ENCODE assay signal across 8 mouse cellular contexts in genomic region chr11:115564961-115565360, GRCm38 (mm10). TPM values are rescaled to one million over a fixed set of nuclear protein-coding genes. Genes with fewer than 3 reads are reported as not detected.
A peak's percentile ranks its signal among the peaks of the same experiment; 100 is the strongest.
DNase-seq lines count a peak whose midpoint lies in the region; ATAC-seq and TF ChIP-seq lines count a peak whose summit lies in the region.

No protein-coding gene starts in this region.

- intact Hi-C loops in heart, postnatal 36 days (cut with DNase I), result loop anchor here (2.0 to 5.0 kb wide), 2 partner anchors 28 to 73 kb away; partner anchors contain the start of genes Nt5c and Sumo2

- DNase-seq in heart, postnatal 36 days, result no peak
- no peak for DNase-seq in ES-E14 (ENCODE audit: low read depth, low spot score)
- no peak for DNase-seq in hindbrain, embryonic 10.5 days (ENCODE audit: low spot score)
- no peak for DNase-seq in midbrain, embryonic 10.5 days (ENCODE audit: low spot score)
- no peak for DNase-seq in thymus, postnatal 36 days
- DNase-seq in right cerebral cortex, postnatal 14 days, result no peak
- no peak for DNase-seq in testis, postnatal 14 days (ENCODE audit: low spot score)

- peak overlapping the region; percentile 83 for H3K4me2 ChIP-seq in heart, embryonic 13.5 days

- ATAC-seq in heart, embryonic 13.5 days (ENCODE audit: extremely low read depth, insufficient number of reproducible peaks, low FRiP score, low TSS enrichment), result no peak

- no peak overlapping the region for H3K27ac ChIP-seq in heart, embryonic 13.5 days (replicated peaks)
- H3K27ac ChIP-seq in ES-E14 (ENCODE audit: insufficient read depth, low read depth, low read length, poor library complexity, severe bottlenecking), result no peak overlapping the region
- H3K27ac ChIP-seq in hindbrain, embryonic 10.5 days, result peak overlapping the region; percentile 99
- H3K27ac ChIP-seq in midbrain, embryonic 10.5 days (replicated peaks), result peak overlapping the region; percentile 100

- H3K9ac ChIP-seq in heart, embryonic 13.5 days, result peak overlapping the region; percentile 91
- peak overlapping the region; percentile 92 for H3K9ac ChIP-seq in ES-E14 (ENCODE audit: insufficient read depth, low read depth, low read length, poor library complexity, severe bottlenecking)

- H3K9me3 ChIP-seq in heart, embryonic 13.5 days, result no peaks in the 10 kb centered on the region
- H3K9me3 ChIP-seq in ES-E14 (ENCODE audit: control insufficient read depth, insufficient read depth, low read depth, low read length), result no peaks in the 10 kb centered on the region
- H3K9me3 ChIP-seq in hindbrain, embryonic 10.5 days, result no peaks in the 10 kb centered on the region
- H3K9me3 ChIP-seq in midbrain, embryonic 10.5 days (replicated peaks), result no peaks in the 10 kb centered on the region

- WGBS in heart, embryonic 13.5 days, result 15% methylated on average over 7 of the region's 7 CpGs
- 21% methylated on average over 7 of the region's 7 CpGs for WGBS in hindbrain, embryonic 10.5 days
- WGBS in midbrain, embryonic 10.5 days, result 26% methylated on average over 7 of the region's 7 CpGs

- H3K4me3 ChIP-seq in heart, embryonic 13.5 days, result peak overlapping the region; percentile 93
- H3K4me3 ChIP-seq in ES-E14 (ENCODE audit: insufficient read depth in 1 of 2, low read depth in 1 of 2, low read length in 2 of 2, poor library complexity in 1 of 2, severe bottlenecking in 1 of 2), result peak overlapping the region; percentile 77 to 97
- H3K4me3 ChIP-seq in hindbrain, embryonic 10.5 days, result peak overlapping the region; percentile 93
- peak overlapping the region; percentile 82 for H3K4me3 ChIP-seq in midbrain, embryonic 10.5 days

- H3K27me3 ChIP-seq in heart, embryonic 13.5 days (replicated peaks), result no peaks in the 10 kb centered on the region
- H3K27me3 ChIP-seq in hindbrain, embryonic 10.5 days (ENCODE audit: insufficient read depth, poor library complexity, severe bottlenecking), result no peaks in the 10 kb centered on the region
- no peaks in the 10 kb centered on the region for H3K27me3 ChIP-seq in midbrain, embryonic 10.5 days (ENCODE audit: low read depth, poor library complexity, severe bottlenecking)

- peaks cover 17% of the 10 kb centered on the region for H3K4me1 ChIP-seq in heart, embryonic 13.5 days
- H3K4me1 ChIP-seq in ES-E14 (ENCODE audit: control insufficient read depth in 2 of 2, insufficient read depth in 2 of 2, low read length in 2 of 2, poor library complexity in 1 of 2), result no peaks in the 10 kb centered on the region; a peak in 1 of 4 replicates
- H3K4me1 ChIP-seq in hindbrain, embryonic 10.5 days (replicated peaks), result peaks cover 21% of the 10 kb centered on the region
- H3K4me1 ChIP-seq in midbrain, embryonic 10.5 days, result peaks cover 22% of the 10 kb centered on the region

- H3K36me3 ChIP-seq in heart, embryonic 13.5 days, result peaks cover 43% of the 10 kb centered on the region
- peaks cover 35% of the 10 kb centered on the region for H3K36me3 ChIP-seq in ES-E14 (ENCODE audit: control insufficient read depth, insufficient read depth, low read length, poor library complexity, severe bottlenecking)
- peaks cover 43% of the 10 kb centered on the region for H3K36me3 ChIP-seq in hindbrain, embryonic 10.5 days
- peaks cover 44% of the 10 kb centered on the region for H3K36me3 ChIP-seq in midbrain, embryonic 10.5 days

- in situ Hi-C loops in ES-E14 (cut with MboI; ENCODE audit: low sequenced_read_pairs in 2 of 2, unreplicated experiment in 2 of 2), result no loop called here

TF ChIP-seq in ES-E14, 5 proteins besides CTCF, POLR2A, EP300 and RAD21:
- TF ChIP-seq ZNF384 (IDR thresholded peaks at IDR 0.05; ENCODE audit: low read depth, low read length) (no peak), CHD2 (IDR thresholded peaks at IDR 0.05; ENCODE audit: low read depth, low read length) (no peak), ZC3H11A (IDR thresholded peaks at IDR 0.05; ENCODE audit: borderline replicate concordance, low read depth, low read length) (no peak), MAFK (IDR thresholded peaks at IDR 0.05; ENCODE audit: insufficient read depth, low read depth, low read length) (no peak), HCFC1 (IDR thresholded peaks at IDR 0.05; ENCODE audit: borderline replicate concordance, insufficient read depth, low read length) (no peak)

RNA-seq across cellular contexts. Expression of gene Nup85, which starts 0.7 kb away (rescaled TPM):
- polyA plus RNA-seq in heart, embryonic 13.5 days (2015; fragmentation: Nextera tagmentation; extraction: Ambion mirVana), result 111 and 113 TPM in 2 replicates
- total RNA-seq in heart, postnatal 36 days (2021), result 10 to 100 TPM; 23.5 to 23.8 TPM
- total RNA-seq in ES-E14 (2012; rRNA removed), result 279 and 312 TPM in 2 replicates
- 192 and 243 TPM in 2 replicates for polyA plus RNA-seq in hindbrain, embryonic 10.5 days (2016; fragmentation: Nextera tagmentation; extraction: Ambion mirVana)
- 229 and 265 TPM in 2 replicates for polyA plus RNA-seq in midbrain, embryonic 10.5 days (2016; fragmentation: Nextera tagmentation; extraction: Ambion mirVana)

RNA-seq across cellular contexts. Expression of gene Sumo2, which starts 28.9 kb away (rescaled TPM):
- 606 and 657 TPM in 2 replicates for polyA plus RNA-seq in heart, embryonic 13.5 days (2015; fragmentation: Nextera tagmentation; extraction: Ambion mirVana)
- total RNA-seq in heart, postnatal 36 days (2021), result 100 to 1,000 TPM; 165 to 185 TPM
- 325 and 579 TPM in 2 replicates for total RNA-seq in ES-E14 (2012; rRNA removed)
- 1,372 and 1,467 TPM in 2 replicates for polyA plus RNA-seq in hindbrain, embryonic 10.5 days (2016; fragmentation: Nextera tagmentation; extraction: Ambion mirVana)
- 1,440 and 1,519 TPM in 2 replicates for polyA plus RNA-seq in midbrain, embryonic 10.5 days (2016; fragmentation: Nextera tagmentation; extraction: Ambion mirVana)

RNA-seq across cellular contexts. Expression of gene Mrps7, which starts 38.8 kb away (rescaled TPM):
- polyA plus RNA-seq in heart, embryonic 13.5 days (2015; fragmentation: Nextera tagmentation; extraction: Ambion mirVana), result 79.2 and 86.8 TPM in 2 replicates
- total RNA-seq in heart, postnatal 36 days (2021), result 10 to 100 TPM; 80.1 to 85.7 TPM
- 51.6 and 74.9 TPM in 2 replicates for total RNA-seq in ES-E14 (2012; rRNA removed)
- polyA plus RNA-seq in hindbrain, embryonic 10.5 days (2016; fragmentation: Nextera tagmentation; extraction: Ambion mirVana), result 104 and 112 TPM in 2 replicates
- 106 and 107 TPM in 2 replicates for polyA plus RNA-seq in midbrain, embryonic 10.5 days (2016; fragmentation: Nextera tagmentation; extraction: Ambion mirVana)

RNA-seq across cellular contexts. Expression of gene Gga3, which starts 38.9 kb away (rescaled TPM):
- 14.0 and 14.9 TPM in 2 replicates for polyA plus RNA-seq in heart, embryonic 13.5 days (2015; fragmentation: Nextera tagmentation; extraction: Ambion mirVana)
- 10 to 100 TPM; 18.0 to 21.3 TPM for total RNA-seq in heart, postnatal 36 days (2021)
- total RNA-seq in ES-E14 (2012; rRNA removed), result 31.7 and 39.7 TPM in 2 replicates
- 35.1 and 37.6 TPM in 2 replicates for polyA plus RNA-seq in hindbrain, embryonic 10.5 days (2016; fragmentation: Nextera tagmentation; extraction: Ambion mirVana)
- polyA plus RNA-seq in midbrain, embryonic 10.5 days (2016; fragmentation: Nextera tagmentation; extraction: Ambion mirVana), result 34.1 and 35.4 TPM in 2 replicates

RNA-seq across cellular contexts. Expression of gene Mif4gd, which starts 47.8 kb away (rescaled TPM):
- 23.1 and 24.6 TPM in 2 replicates for polyA plus RNA-seq in heart, embryonic 13.5 days (2015; fragmentation: Nextera tagmentation; extraction: Ambion mirVana)
- total RNA-seq in heart, postnatal 36 days (2021), result 10 to 100 TPM; 47.3 to 53.8 TPM
- total RNA-seq in ES-E14 (2012; rRNA removed), result 63.8 and 85.6 TPM in 2 replicates
- polyA plus RNA-seq in hindbrain, embryonic 10.5 days (2016; fragmentation: Nextera tagmentation; extraction: Ambion mirVana), result 16.3 and 20.6 TPM in 2 replicates
- polyA plus RNA-seq in midbrain, embryonic 10.5 days (2016; fragmentation: Nextera tagmentation; extraction: Ambion mirVana), result 18.5 and 20.6 TPM in 2 replicates

Comparison
In these comparisons a context has a peak if more than half of its experiments do, and no peak if none do; other contexts are left out.
1. H3K27ac ChIP-seq: peak in hindbrain, embryonic 10.5 days (single experiment) and midbrain, embryonic 10.5 days (single experiment); none in heart, embryonic 13.5 days (single experiment) and ES-E14 (single experiment).
2. Peak in every context shown above with its lines, with median percentiles within 50 percentile points of each other: H3K4me3 ChIP-seq.